Comparison of ENCODE assay signal across 1 mouse cellular context in genomic region chr19:8892829-8893766, GRCm38 (mm10).
TF ChIP-seq lines count a peak whose summit lies in the region.

Gene Ints5, plus strand, starts transcription at chr19:8893005.

TF ChIP-seq in CH12.LX, 34 proteins besides CTCF, POLR2A, EP300 and RAD21 (continued from another document):
- TF ChIP-seq NELFE (IDR thresholded peaks at IDR 0.05; ENCODE audit: low read depth, low read length): peak; percentile 92
- no peak for TF ChIP-seq SMC3 (IDR thresholded peaks at IDR 0.05; ENCODE audit: low read depth, low read length)
- peak; percentile 67 for TF ChIP-seq MXI1 (IDR thresholded peaks at IDR 0.05; ENCODE audit: low read depth, low read length)
- TF ChIP-seq CHD1 (IDR thresholded peaks at IDR 0.05; ENCODE audit: low read depth, low read length): peak; percentile 25; the same call in 1 of the 2 replicates
- peak; percentile 84 for TF ChIP-seq IRF4 (IDR thresholded peaks at IDR 0.05; ENCODE audit: low read depth, low read length)
- peak; percentile 90 for TF ChIP-seq POLR2AphosphoS2 (IDR thresholded peaks at IDR 0.05; ENCODE audit: low read depth, low read length)
- peak; percentile 90 for TF ChIP-seq SIN3A (IDR thresholded peaks at IDR 0.05; ENCODE audit: low read length)
- no peak; the same call in 1 of the 2 replicates for TF ChIP-seq E2F4 (IDR thresholded peaks at IDR 0.05; ENCODE audit: insufficient replicate concordance, low read depth, low read length)
- TF ChIP-seq ELF1 (IDR thresholded peaks at IDR 0.05; ENCODE audit: low read depth, low read length): peak; percentile 77
- peak; percentile 96 for TF ChIP-seq TBP (conservative IDR thresholded peaks at IDR 0.05; ENCODE audit: low read depth, low read length)
